Mouse (Mus musculus): ENCODE measurements around the gene Pkib. TPM values are rescaled to one million over a fixed set of nuclear protein-coding genes. Genes with fewer than 3 reads are reported as not detected.

Pkib gene
- polyA plus RNA-seq, 1 experiment, result 69.2 TPM

GRCm38 (mm10) chr10:57753343-57753742 lies 121.6 kb downstream of the Pkib start:
- H3K4me1 ChIP-seq (ENCODE audit: control insufficient read depth, insufficient read depth, low read length), result no peaks in the 10 kb centered on the region
- TF ChIP-seq CTCF (IDR thresholded peaks at IDR 0.05; ENCODE audit: low read depth, low read length) (no peak), POLR2A (IDR thresholded peaks at IDR 0.05; ENCODE audit: borderline replicate concordance, low read depth, low read length) (no peak)
- no peak overlapping the region for H3K4me3 ChIP-seq (ENCODE audit: insufficient read depth, low read length)
- no peak overlapping the region for H3K27ac ChIP-seq (ENCODE audit: insufficient read depth, low read depth, low read length)

- peaks cover 1% of the 10 kb centered on the region for H3K4me1 ChIP-seq (ENCODE audit: control insufficient read depth, insufficient read depth, low read length)
- no peak for TF ChIP-seq CTCF (IDR thresholded peaks at IDR 0.05; ENCODE audit: low read depth, low read length)
- TF ChIP-seq POLR2A (IDR thresholded peaks at IDR 0.05; ENCODE audit: borderline replicate concordance, low read depth, low read length), result no peak
- no peak overlapping the region for H3K27ac ChIP-seq (ENCODE audit: insufficient read depth, low read depth, low read length)
- no peak overlapping the region for H3K4me3 ChIP-seq (ENCODE audit: insufficient read depth, low read length)
Observed at GRCm38 (mm10) chr10:57755201-57755736, 123.5 kb downstream of the Pkib start.

- TF ChIP-seq POLR2A (IDR thresholded peaks at IDR 0.05; ENCODE audit: borderline replicate concordance, low read depth, low read length) (no peak), CTCF (IDR thresholded peaks at IDR 0.05; ENCODE audit: low read depth, low read length) (no peak)
- Histone ChIP-seq H3K4me3 (ENCODE audit: insufficient read depth, low read length) (no peak overlapping the region), H3K4me1 (ENCODE audit: control insufficient read depth, insufficient read depth, low read length) (peaks cover 16% of the 10 kb centered on the region), H3K27ac (ENCODE audit: insufficient read depth, low read depth, low read length) (no peak overlapping the region)
Observed at GRCm38 (mm10) chr10:57758999-57759398, 127.2 kb downstream of the Pkib start.

GRCm38 (mm10) chr10:57760694-57761093 lies 128.9 kb downstream of the Pkib start:
- TF ChIP-seq CTCF (IDR thresholded peaks at IDR 0.05; ENCODE audit: low read depth, low read length) (no peak), POLR2A (IDR thresholded peaks at IDR 0.05; ENCODE audit: borderline replicate concordance, low read depth, low read length) (no peak)
- Histone ChIP-seq H3K4me1 (ENCODE audit: control insufficient read depth, insufficient read depth, low read length) (peaks cover 16% of the 10 kb centered on the region), H3K27ac (ENCODE audit: insufficient read depth, low read depth, low read length) (peak overlapping the region; percentile 57), H3K4me3 (ENCODE audit: insufficient read depth, low read length) (no peak overlapping the region)

GRCm38 (mm10) chr10:57763044-57763443 lies 131.3 kb downstream of the Pkib start:
- peaks cover 16% of the 10 kb centered on the region for H3K4me1 ChIP-seq (ENCODE audit: control insufficient read depth, insufficient read depth, low read length)
- no peak overlapping the region for H3K27ac ChIP-seq (ENCODE audit: insufficient read depth, low read depth, low read length)
- TF ChIP-seq CTCF (IDR thresholded peaks at IDR 0.05; ENCODE audit: low read depth, low read length), result no peak
- TF ChIP-seq POLR2A (IDR thresholded peaks at IDR 0.05; ENCODE audit: borderline replicate concordance, low read depth, low read length), result no peak
- no peak overlapping the region for H3K4me3 ChIP-seq (ENCODE audit: insufficient read depth, low read length)

- Histone ChIP-seq H3K4me3 (ENCODE audit: insufficient read depth, low read length) (no peak overlapping the region), H3K4me1 (ENCODE audit: control insufficient read depth, insufficient read depth, low read length) (peaks cover 19% of the 10 kb centered on the region), H3K27ac (ENCODE audit: insufficient read depth, low read depth, low read length) (no peak overlapping the region)
- no peak for TF ChIP-seq CTCF (IDR thresholded peaks at IDR 0.05; ENCODE audit: low read depth, low read length)
Observed at GRCm38 (mm10) chr10:57783289-57784130, 151.7 kb downstream of the Pkib start.

- H3K4me1 ChIP-seq (ENCODE audit: control insufficient read depth, insufficient read depth, low read length), result peaks cover 19% of the 10 kb centered on the region
- no peak overlapping the region; the same call in 1 of the 2 replicates for H3K27ac ChIP-seq (ENCODE audit: insufficient read depth, low read depth, low read length)
- TF ChIP-seq POLR2A (IDR thresholded peaks at IDR 0.05; ENCODE audit: borderline replicate concordance, low read depth, low read length) (no peak), CTCF (IDR thresholded peaks at IDR 0.05; ENCODE audit: low read depth, low read length) (no peak)
- no peak overlapping the region for H3K4me3 ChIP-seq (ENCODE audit: insufficient read depth, low read length)
Observed at GRCm38 (mm10) chr10:57784131-57784875, 152.5 kb downstream of the Pkib start.

GRCm38 (mm10) chr10:57784876-57785150 lies 153.0 kb downstream of the Pkib start, which contains the start of gene Fabp7:
TSS of gene Fabp7 (plus strand) at chr10:57784881.
- Histone ChIP-seq H3K4me3 (ENCODE audit: insufficient read depth, low read length) (no peak within 1 kb of the TSS), H3K4me1 (ENCODE audit: control insufficient read depth, insufficient read depth, low read length) (peaks cover 17% of the 10 kb centered on the region)

GRCm38 (mm10) chr10:57785552-57785951 lies 153.8 kb downstream of the Pkib start:
- Histone ChIP-seq H3K27ac (ENCODE audit: insufficient read depth, low read depth, low read length) (no peak overlapping the region), H3K4me1 (ENCODE audit: control insufficient read depth, insufficient read depth, low read length) (peaks cover 16% of the 10 kb centered on the region), H3K4me3 (ENCODE audit: insufficient read depth, low read length) (no peak overlapping the region)
- TF ChIP-seq POLR2A (IDR thresholded peaks at IDR 0.05; ENCODE audit: borderline replicate concordance, low read depth, low read length), result no peak
- TF ChIP-seq CTCF (IDR thresholded peaks at IDR 0.05; ENCODE audit: low read depth, low read length), result no peak

More at GRCm38 (mm10) chr10:57784876-57785150, 153.0 kb downstream of the Pkib start, which contains the start of gene Fabp7:
- no peak within 1 kb of the TSS; the same call in 1 of the 2 replicates for H3K27ac ChIP-seq (ENCODE audit: insufficient read depth, low read depth, low read length)
- TF ChIP-seq POLR2A (IDR thresholded peaks at IDR 0.05; ENCODE audit: borderline replicate concordance, low read depth, low read length) (no peak), CTCF (IDR thresholded peaks at IDR 0.05; ENCODE audit: low read depth, low read length) (no peak)

Other genes starting within 250 kb of the Pkib start
- gene Hsf2, start 145.6 kb upstream of the Pkib start, polyA plus RNA-seq (2012; ENCODE audit: insufficient read depth, insufficient read length, missing spikeins), result 22.4 and 25.5 TPM in 2 replicates
- 187 and 188 TPM in 2 replicates for gene Serinc1, start 99.5 kb upstream of the Pkib start, polyA plus RNA-seq (2012; ENCODE audit: insufficient read depth, insufficient read length, missing spikeins)
- 1.6 TPM in 1 of 2 replicates, not detected in the other for gene Fabp7, start 152.9 kb downstream of the Pkib start, polyA plus RNA-seq (2012; ENCODE audit: insufficient read depth, insufficient read length, missing spikeins)
- 343 and 368 TPM in 2 replicates for gene Smpdl3a, start 162.4 kb downstream of the Pkib start, polyA plus RNA-seq (2012; ENCODE audit: insufficient read depth, insufficient read length, missing spikeins)